Mouse (Mus musculus): ENCODE results near the gene Gpr150.

Gene Gpr150

DNA sequence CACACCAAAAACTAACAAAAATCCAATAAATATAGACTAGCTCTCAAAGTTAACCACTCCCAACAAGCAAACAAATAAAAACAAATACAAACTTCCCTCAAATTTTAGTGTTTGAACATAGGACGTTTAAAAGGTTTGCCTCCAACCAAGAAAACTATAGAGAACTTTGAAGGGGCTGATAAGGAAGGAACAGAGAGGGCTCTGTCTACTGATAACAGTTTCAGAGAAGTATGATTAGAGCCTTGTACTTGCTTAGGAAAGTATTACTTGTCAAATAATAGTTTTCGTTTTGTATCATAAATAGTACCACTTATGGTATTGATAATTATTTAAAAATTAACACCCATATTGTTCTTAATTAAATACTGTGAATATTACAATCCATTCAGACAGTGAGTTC lies 42.3 kb downstream of the Gpr150 start:
- peak; percentile 29 for DNase-seq (ENCODE audit: extremely low read depth, low read depth)
